Mouse (Mus musculus): ENCODE results near the gene Smim4. TPM values are rescaled to one million over a fixed set of nuclear protein-coding genes. Genes with fewer than 3 reads are reported as not detected.

The Smim4 gene
- total and polyA plus RNA-seq, 3 experiments, result 19.1 to 38.0 (median 26.1) TPM

- Histone ChIP-seq H3K4me3 (replicated peaks in 1 of 3; ENCODE audit: low read depth in 2 of 3, low read length in 2 of 3, poor library complexity in 1 of 3) (no peak within 1 kb of the TSS), H3K4me2 (ENCODE audit: insufficient read depth, low read depth, poor library complexity, severe bottlenecking) (no peak within 1 kb of the TSS)
These were observed 39.7 kb upstream of the Smim4 start, which contains the start of gene Stab1 for GRCm38 (mm10) chr14:31168425-31168824. Gene Stab1 (minus strand): TSS chr14:31168641.

DNA sequence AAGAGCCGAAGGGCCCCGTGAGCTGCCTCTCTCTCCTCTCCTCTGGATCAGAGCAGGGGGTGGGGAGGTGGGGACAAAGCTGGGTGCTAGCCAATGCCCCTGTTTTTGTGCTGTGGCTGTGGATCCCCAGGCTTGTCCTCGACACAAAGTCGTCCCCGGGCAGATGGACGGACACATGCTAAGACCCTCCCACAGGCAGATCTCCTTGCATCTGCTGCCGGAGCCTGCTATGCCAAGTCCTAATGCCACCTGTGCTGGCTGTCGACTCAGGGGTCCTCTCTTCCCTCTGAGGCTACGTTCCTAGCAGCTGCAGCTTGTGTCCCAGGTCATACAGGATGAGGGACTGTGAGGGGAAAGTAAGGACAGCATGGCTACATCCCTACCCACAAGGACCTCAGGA, 38.1 kb upstream of the Smim4 start:
- dilution Hi-C loops (cut with MboI; ENCODE audit: extremely low pct_ligation_motif_present, extremely low pct_unique_long_range_greater_than_20kb, low sequenced_read_pairs) (no loop called here), in situ Hi-C loops (cut with MboI; ENCODE audit: low pct_ligation_motif_present, low pct_unique_long_range_greater_than_20kb, low sequenced_read_pairs) (no loop called here)
- Histone ChIP-seq H3K9me3 (replicated peaks; ENCODE audit: low read length) (no peaks in the 10 kb centered on the region), H3K9ac (ENCODE audit: insufficient read depth, low read depth) (no peak overlapping the region), H3K27me3 (replicated peaks) (no peaks in the 10 kb centered on the region), H3K36me3 (replicated peaks in 1 of 2; ENCODE audit: control insufficient read depth in 1 of 2, insufficient read depth in 1 of 2, low read length in 1 of 2) (peaks cover 15 to 19% of the 10 kb centered on the region in 2 experiments), H3K4me2 (ENCODE audit: insufficient read depth, low read depth, poor library complexity, severe bottlenecking) (no peak overlapping the region), H3K4me1 (ENCODE audit: control insufficient read depth in 1 of 2, insufficient read depth in 2 of 2) (peaks cover 16 to 57% of the 10 kb centered on the region in 2 experiments), H3K4me3 (replicated peaks in 1 of 3; ENCODE audit: low read depth in 2 of 3, low read length in 2 of 3, poor library complexity in 1 of 3) (no peak overlapping the region), H3K27ac (ENCODE audit: insufficient read depth, low read depth) (no peak overlapping the region), H3K79me2 (replicated peaks; ENCODE audit: control insufficient read depth, extremely low read depth, insufficient read depth, poor library complexity, severe bottlenecking) (no peaks in the 10 kb centered on the region)
- no peak for TF ChIP-seq MAZ (IDR thresholded peaks at IDR 0.05; ENCODE audit: low read depth, low read length)
- no peak for TF ChIP-seq CHD1 (IDR thresholded peaks at IDR 0.05; ENCODE audit: low read depth, low read length)
- DNase-seq (ENCODE audit: extremely low read depth), result no peak

More at GRCm38 (mm10) chr14:31168425-31168824, 39.7 kb upstream of the Smim4 start, which contains the start of gene Stab1:
- Histone ChIP-seq H3K9me3 (replicated peaks; ENCODE audit: low read length) (no peaks in the 10 kb centered on the region), H3K79me2 (replicated peaks; ENCODE audit: control insufficient read depth, extremely low read depth, insufficient read depth, poor library complexity, severe bottlenecking) (no peaks in the 10 kb centered on the region), H3K9ac (ENCODE audit: insufficient read depth, low read depth) (no peak within 1 kb of the TSS), H3K27me3 (replicated peaks) (no peaks in the 10 kb centered on the region), H3K36me3 (replicated peaks in 1 of 2; ENCODE audit: control insufficient read depth in 1 of 2, insufficient read depth in 1 of 2, low read length in 1 of 2) (peaks cover 31 to 35% of the 10 kb centered on the region in 2 experiments), H3K27ac (ENCODE audit: insufficient read depth, low read depth) (no peak within 1 kb of the TSS), H3K4me1 (ENCODE audit: control insufficient read depth in 1 of 2, insufficient read depth in 2 of 2) (peaks cover 13 to 41% of the 10 kb centered on the region in 2 experiments)
- dilution Hi-C loops (cut with MboI; ENCODE audit: extremely low pct_ligation_motif_present, extremely low pct_unique_long_range_greater_than_20kb, low sequenced_read_pairs) (no loop called here), in situ Hi-C loops (cut with MboI; ENCODE audit: low pct_ligation_motif_present, low pct_unique_long_range_greater_than_20kb, low sequenced_read_pairs) (no loop called here)
- TF ChIP-seq SMC3 (IDR thresholded peaks at IDR 0.05; ENCODE audit: low read depth, low read length), result no peak
- no peak for TF ChIP-seq ZMIZ1 (IDR thresholded peaks at IDR 0.05; ENCODE audit: low read depth, low read length)
- TF ChIP-seq CTCF (conservative IDR thresholded peaks at IDR 0.05 in 1 of 2, IDR thresholded peaks at IDR 0.05 in 1 of 2; ENCODE audit: low read depth in 2 of 2, low read length in 2 of 2), result no peak
- no peak for TF ChIP-seq USF1 (IDR thresholded peaks at IDR 0.05; ENCODE audit: low read depth, low read length)
- TF ChIP-seq MEF2A (IDR thresholded peaks at IDR 0.05; ENCODE audit: borderline replicate concordance, low read depth, low read length), result no peak
- TF ChIP-seq JUN (IDR thresholded peaks at IDR 0.05; ENCODE audit: insufficient read depth, low read depth, low read length), result no peak
- TF ChIP-seq ELF1 (IDR thresholded peaks at IDR 0.05; ENCODE audit: low read depth, low read length), result no peak
- TF ChIP-seq NELFE (IDR thresholded peaks at IDR 0.05; ENCODE audit: low read depth, low read length), result no peak
- TF ChIP-seq CHD1 (IDR thresholded peaks at IDR 0.05; ENCODE audit: low read depth, low read length), result no peak
- DNase-seq (ENCODE audit: extremely low read depth), result no peak

GRCm38 (mm10) chr14:31165991-31166630, 37.4 kb upstream of the Smim4 start:
- Histone ChIP-seq H3K27ac (ENCODE audit: insufficient read depth, low read depth) (no peak overlapping the region), H3K4me1 (ENCODE audit: control insufficient read depth in 1 of 2, insufficient read depth in 2 of 2) (peaks cover 20 to 63% of the 10 kb centered on the region in 2 experiments), H3K4me3 (replicated peaks in 1 of 3; ENCODE audit: low read depth in 2 of 3, low read length in 2 of 3, poor library complexity in 1 of 3) (no peak overlapping the region), H3K4me2 (ENCODE audit: insufficient read depth, low read depth, poor library complexity, severe bottlenecking) (no peak overlapping the region), H3K36me3 (replicated peaks in 1 of 2; ENCODE audit: control insufficient read depth in 1 of 2, insufficient read depth in 1 of 2, low read length in 1 of 2) (peaks cover 8 to 12% of the 10 kb centered on the region in 2 experiments), H3K27me3 (replicated peaks) (no peaks in the 10 kb centered on the region), H3K9me3 (replicated peaks; ENCODE audit: low read length) (no peaks in the 10 kb centered on the region), H3K79me2 (replicated peaks; ENCODE audit: control insufficient read depth, extremely low read depth, insufficient read depth, poor library complexity, severe bottlenecking) (no peaks in the 10 kb centered on the region), H3K9ac (ENCODE audit: insufficient read depth, low read depth) (no peak overlapping the region)
- TF ChIP-seq E2F4 (IDR thresholded peaks at IDR 0.05; ENCODE audit: insufficient replicate concordance, low read depth, low read length) (no peak), ZNF384 (IDR thresholded peaks at IDR 0.05; ENCODE audit: low read depth, low read length) (no peak), TCF12 (IDR thresholded peaks at IDR 0.05; ENCODE audit: low read depth, low read length) (no peak), IRF4 (IDR thresholded peaks at IDR 0.05; ENCODE audit: low read depth, low read length) (no peak), CTCF (conservative IDR thresholded peaks at IDR 0.05 in 1 of 2, IDR thresholded peaks at IDR 0.05 in 1 of 2; ENCODE audit: low read depth in 2 of 2, low read length in 2 of 2) (no peak), NRF1 (IDR thresholded peaks at IDR 0.05; ENCODE audit: low read depth, low read length) (no peak), POLR2A (IDR thresholded peaks at IDR 0.05; ENCODE audit: low read depth, low read length) (no peak), USF1 (IDR thresholded peaks at IDR 0.05; ENCODE audit: low read depth, low read length) (no peak), MAX (IDR thresholded peaks at IDR 0.05; ENCODE audit: low read length) (no peak), JUN (IDR thresholded peaks at IDR 0.05; ENCODE audit: insufficient read depth, low read depth, low read length) (no peak), MXI1 (IDR thresholded peaks at IDR 0.05; ENCODE audit: low read depth, low read length) (no peak), SIN3A (IDR thresholded peaks at IDR 0.05; ENCODE audit: low read length) (no peak), MAFK (IDR thresholded peaks at IDR 0.05; ENCODE audit: insufficient replicate concordance, low read length) (no peak), RCOR1 (conservative IDR thresholded peaks at IDR 0.05; ENCODE audit: low read depth, low read length) (no peak)
- DNase-seq (ENCODE audit: extremely low read depth), result peak; percentile 16
- dilution Hi-C loops (cut with MboI; ENCODE audit: extremely low pct_ligation_motif_present, extremely low pct_unique_long_range_greater_than_20kb, low sequenced_read_pairs) (no loop called here), in situ Hi-C loops (cut with MboI; ENCODE audit: low pct_ligation_motif_present, low pct_unique_long_range_greater_than_20kb, low sequenced_read_pairs) (no loop called here)

Data from CH12.LX (cell line).